Comparison of ENCODE assay signal across 10 mouse cellular contexts in the genomic region with DNA sequence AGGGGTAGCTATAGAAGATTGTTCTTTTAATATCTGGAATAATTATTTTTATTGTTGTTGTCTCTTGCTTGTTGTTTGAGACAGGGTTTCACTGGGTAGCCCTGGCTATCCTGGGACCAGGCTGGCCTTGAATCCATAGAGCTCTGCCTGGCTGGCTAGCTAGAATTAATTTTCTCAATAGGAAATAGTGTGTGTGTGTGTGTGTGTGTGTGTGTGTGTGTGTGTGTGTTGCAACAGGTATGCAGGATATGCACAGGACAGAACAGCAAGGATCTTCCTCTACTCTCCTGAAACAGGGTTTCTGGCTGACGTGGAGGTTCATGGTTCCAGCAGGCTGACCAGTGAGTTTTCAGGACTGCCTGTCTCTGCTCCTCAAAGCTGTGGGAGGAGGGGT. TPM values are rescaled to one million over a fixed set of nuclear protein-coding genes. Genes with fewer than 3 reads are reported as not detected.
DNase-seq lines count a peak whose midpoint lies in the region; ATAC-seq and TF ChIP-seq lines count a peak whose summit lies in the region.
"Had no signal": no experiment of that assay in that cellular context is flagged by ENCODE, and none has a peak within 500 bp of the region (broad histone marks: within the 10 kb centered on the region; RNA-seq: fewer than 3 reads in every experiment).

No protein-coding gene starts in this region.

- no peaks in the 10 kb centered on the region for H3K27me3 ChIP-seq in forebrain, embryonic 10.5 days (ENCODE audit: poor library complexity, severe bottlenecking)
- H3K27me3 ChIP-seq in intestine, embryonic 16.5 days (replicated peaks; ENCODE audit: control insufficient read depth, insufficient read depth, low read length): no peaks in the 10 kb centered on the region
- no peaks in the 10 kb centered on the region for H3K27me3 ChIP-seq in midbrain, postnatal 0 days (ENCODE audit: insufficient read depth, low read length)
- H3K27me3 ChIP-seq: Patski had no signal

- no peak; the same call in 1 of the 2 replicates for ATAC-seq in intestine, embryonic 16.5 days
- ATAC-seq in midbrain, postnatal 0 days (ENCODE audit: low FRiP score): no peak
- ATAC-seq in monocyte, adult 5-6 weeks (replicated peaks; ENCODE audit: insufficient number of reproducible peaks, low FRiP score, low TSS enrichment, poor library complexity, severe bottlenecking): no peak

- DNase-seq in layer of hippocampus, adult 2 months (ENCODE audit: low spot score in 2 of 2): no peak
- no peak for DNase-seq in layer of hippocampus, adult 11-12 months (ENCODE audit: low spot score)
- DNase-seq in forebrain, embryonic 10.5 days (ENCODE audit: extremely low spot score, low spot score): no peak
- no peak for DNase-seq in midbrain, postnatal 0 days (ENCODE audit: low spot score)
- no peak for DNase-seq in layer of hippocampus, adult 9-10 months (ENCODE audit: low spot score)
- DNase-seq in spleen, postnatal 10 days (ENCODE audit: low spot score in 2 of 2): no peak

- no peak for TF ChIP-seq CTCF in layer of hippocampus, adult 2 months (conservative IDR thresholded peaks at IDR 0.05)
- no peak for TF ChIP-seq CTCF in midbrain, postnatal 0 days (IDR thresholded peaks at IDR 0.05)

- peak overlapping the region; percentile 55 for H3K4me2 ChIP-seq in intestine, embryonic 16.5 days (ENCODE audit: low read depth, low read length)
- H3K4me2 ChIP-seq in midbrain, postnatal 0 days (ENCODE audit: low read depth, low read length, poor library complexity, severe bottlenecking): peak overlapping the region; percentile 66

- H3K4me3 ChIP-seq in layer of hippocampus, adult 2 months: peak overlapping the region; percentile 54; the same call in 1 of the 2 replicates
- peak overlapping the region; percentile 49; the same call in 1 of the 2 replicates for H3K4me3 ChIP-seq in forebrain, embryonic 10.5 days
- H3K4me3 ChIP-seq in intestine, embryonic 16.5 days (ENCODE audit: low read length): peak overlapping the region; percentile 41
- H3K4me3 ChIP-seq in midbrain, postnatal 0 days (ENCODE audit: low read depth, low read length): peak overlapping the region; percentile 20

- H3K4me1 ChIP-seq in forebrain, embryonic 10.5 days: peaks cover 15% of the 10 kb centered on the region
- H3K4me1 ChIP-seq in intestine, embryonic 16.5 days (ENCODE audit: control insufficient read depth, insufficient read depth, low read length): peaks cover 11% of the 10 kb centered on the region
- no peaks in the 10 kb centered on the region for H3K4me1 ChIP-seq in midbrain, postnatal 0 days (ENCODE audit: insufficient read depth, low read length)

- peak overlapping the region; percentile 86; the same call in 1 of the 2 replicates for H3K27ac ChIP-seq in layer of hippocampus, adult 2 months
- H3K27ac ChIP-seq in forebrain, embryonic 10.5 days: peak overlapping the region; percentile 72
- peak overlapping the region; percentile 82 for H3K27ac ChIP-seq in intestine, embryonic 16.5 days (ENCODE audit: low read length)
- H3K27ac ChIP-seq in midbrain, postnatal 0 days (ENCODE audit: low read depth, low read length): no peak overlapping the region

- H3K9me3 ChIP-seq in forebrain, embryonic 10.5 days: no peaks in the 10 kb centered on the region
- no peaks in the 10 kb centered on the region for H3K9me3 ChIP-seq in intestine, embryonic 16.5 days (ENCODE audit: control insufficient read depth, low read length)
- no peaks in the 10 kb centered on the region for H3K9me3 ChIP-seq in midbrain, postnatal 0 days (ENCODE audit: low read length)

- H3K36me3 ChIP-seq in forebrain, embryonic 10.5 days (replicated peaks): no peaks in the 10 kb centered on the region
- H3K36me3 ChIP-seq in intestine, embryonic 16.5 days (ENCODE audit: control insufficient read depth, insufficient read depth, low read length): no peaks in the 10 kb centered on the region
- H3K36me3 ChIP-seq in midbrain, postnatal 0 days (ENCODE audit: insufficient read depth, low read length): no peaks in the 10 kb centered on the region

- WGBS in forebrain, embryonic 10.5 days: 77% methylated on average over 1 of the region's 1 CpGs
- 75% methylated on average over 1 of the region's 1 CpGs for WGBS in intestine, embryonic 16.5 days
- 71% methylated on average over 1 of the region's 1 CpGs for WGBS in midbrain, postnatal 0 days

- peak overlapping the region; percentile 60 for H3K9ac ChIP-seq in intestine, embryonic 16.5 days (ENCODE audit: low read depth, low read length)
- no peak overlapping the region for H3K9ac ChIP-seq in midbrain, postnatal 0 days (replicated peaks; ENCODE audit: low read length, poor library complexity, severe bottlenecking)

RNA-seq across cellular contexts. Expression of gene Mill2, which starts 1.4 kb away (rescaled TPM):
- 1 to 10 TPM; 2.3 to 2.6 TPM for total RNA-seq in layer of hippocampus, adult 2 months (2021)
- not detected in 2 replicates for polyA plus RNA-seq in forebrain, embryonic 10.5 days (2016; fragmentation: Nextera tagmentation; extraction: Ambion mirVana)
- 1.1 and 1.3 TPM in 2 replicates for polyA plus RNA-seq in intestine, embryonic 16.5 days (2015; fragmentation: Nextera tagmentation; extraction: Ambion mirVana)
- 2.0 and 3.3 TPM in 2 replicates for total RNA-seq in midbrain, postnatal 0 days (2014; rRNA removed)
- 0.64 and 0.93 TPM in 2 replicates for polyA plus RNA-seq in midbrain, postnatal 0 days (2015; fragmentation: Nextera tagmentation; extraction: Ambion mirVana)
- 0.19 to 0.75 TPM in 2 of 3 replicates, not detected in the other for total RNA-seq in monocyte, adult 5-6 weeks (2017)

RNA-seq across cellular contexts. Expression of gene Psg17, which starts 19.8 kb away (rescaled TPM):
- total RNA-seq in layer of hippocampus, adult 2 months (2021): not detected
- 0.09 TPM in 1 of 2 replicates, not detected in the other for polyA plus RNA-seq in forebrain, embryonic 10.5 days (2016; fragmentation: Nextera tagmentation; extraction: Ambion mirVana)
- polyA plus RNA-seq in intestine, embryonic 16.5 days (2015; fragmentation: Nextera tagmentation; extraction: Ambion mirVana): 0.06 and 0.09 TPM in 2 replicates
- total RNA-seq in midbrain, postnatal 0 days (2014; rRNA removed): not detected in 2 replicates
- not detected in 2 replicates for polyA plus RNA-seq in midbrain, postnatal 0 days (2015; fragmentation: Nextera tagmentation; extraction: Ambion mirVana)
- not detected in 3 replicates for total RNA-seq in monocyte, adult 5-6 weeks (2017)
- polyA plus RNA-seq: Patski had no signal

RNA-seq across cellular contexts. Expression of gene Pglyrp1, which starts 30.0 kb away (rescaled TPM):
- 10 to 100 TPM; 15.1 to 15.2 TPM for total RNA-seq in layer of hippocampus, adult 2 months (2021)
- polyA plus RNA-seq in forebrain, embryonic 10.5 days (2016; fragmentation: Nextera tagmentation; extraction: Ambion mirVana): 0.93 and 1.0 TPM in 2 replicates
- 101 and 106 TPM in 2 replicates for polyA plus RNA-seq in intestine, embryonic 16.5 days (2015; fragmentation: Nextera tagmentation; extraction: Ambion mirVana)
- 17.3 and 18.2 TPM in 2 replicates for total RNA-seq in midbrain, postnatal 0 days (2014; rRNA removed)
- polyA plus RNA-seq in midbrain, postnatal 0 days (2015; fragmentation: Nextera tagmentation; extraction: Ambion mirVana): 26.8 and 27.1 TPM in 2 replicates
- 88.5 to 148 TPM (median 139 TPM) in 3 replicates for total RNA-seq in monocyte, adult 5-6 weeks (2017)

RNA-seq across cellular contexts. Expression of gene Psg19, which starts 42.9 kb away (rescaled TPM):
- not detected for total RNA-seq in layer of hippocampus, adult 2 months (2021)
- not detected in 2 replicates for polyA plus RNA-seq in forebrain, embryonic 10.5 days (2016; fragmentation: Nextera tagmentation; extraction: Ambion mirVana)
- not detected in 2 replicates for polyA plus RNA-seq in intestine, embryonic 16.5 days (2015; fragmentation: Nextera tagmentation; extraction: Ambion mirVana)
- total RNA-seq in midbrain, postnatal 0 days (2014; rRNA removed): not detected in 2 replicates
- polyA plus RNA-seq in midbrain, postnatal 0 days (2015; fragmentation: Nextera tagmentation; extraction: Ambion mirVana): not detected in 2 replicates
- not detected in 3 replicates for total RNA-seq in monocyte, adult 5-6 weeks (2017)
- polyA plus RNA-seq: large intestine, adult 2 months; Patski had no signal
